Mouse (Mus musculus): ENCODE data around the gene Xpnpep3. TPM values are rescaled to one million over a fixed set of nuclear protein-coding genes. Genes with fewer than 3 reads are reported as not detected.
A peak's percentile ranks its signal among the peaks of the same experiment; 100 is the strongest.

The Xpnpep3 gene
- polyA plus RNA-seq, 1 experiment from 2014 or later = 8.7 TPM

DNA sequence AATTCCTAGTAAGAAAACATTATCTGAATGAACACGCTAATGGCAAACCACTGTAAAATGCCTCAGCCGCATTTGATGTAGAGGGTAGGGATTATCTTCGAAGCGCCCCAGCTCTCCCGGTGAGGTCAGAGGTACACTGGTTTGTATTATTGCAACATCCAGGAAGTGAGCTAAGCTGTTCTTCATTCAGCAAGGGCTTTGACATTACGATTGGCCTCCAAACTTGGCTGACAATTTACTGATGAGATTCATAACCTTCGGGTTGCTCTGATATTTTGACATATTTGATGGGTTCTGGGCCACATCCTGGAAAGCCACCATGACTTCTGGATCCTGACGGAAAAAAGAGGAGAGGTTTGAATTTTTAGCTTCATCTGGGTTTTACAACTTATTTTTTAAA is 34.7 kb upstream of the Xpnpep3 start:
- Histone ChIP-seq H3K4me3 (replicated peaks; ENCODE audit: low read depth, low read length) (no peak overlapping the region), H3K9me3 (replicated peaks; ENCODE audit: low read length) (no peaks in the 10 kb centered on the region), H3K36me3 (ENCODE audit: insufficient read depth, low read length) (peaks cover 28% of the 10 kb centered on the region), H3K27ac (no peak overlapping the region), H3K4me2 (ENCODE audit: low read length) (no peak overlapping the region), H3K4me1 (replicated peaks; ENCODE audit: insufficient read depth, low read length) (0 out of 2 replicates have a peak, but pooled peaks cover 3% of the 10 kb centered on the region), H3K9ac (ENCODE audit: low read depth, low read length) (no peak overlapping the region), H3K27me3 (ENCODE audit: insufficient read depth, low read length) (no peaks in the 10 kb centered on the region)
- DNase-seq (ENCODE audit: low spot score) (no peak), ATAC-seq (replicated peaks; ENCODE audit: low FRiP score, low read depth) (no peak)
- no peak for TF ChIP-seq CTCF (IDR thresholded peaks at IDR 0.05; ENCODE audit: low read depth)
- 86% methylated on average over 8 of the region's 8 CpGs for WGBS

DNA sequence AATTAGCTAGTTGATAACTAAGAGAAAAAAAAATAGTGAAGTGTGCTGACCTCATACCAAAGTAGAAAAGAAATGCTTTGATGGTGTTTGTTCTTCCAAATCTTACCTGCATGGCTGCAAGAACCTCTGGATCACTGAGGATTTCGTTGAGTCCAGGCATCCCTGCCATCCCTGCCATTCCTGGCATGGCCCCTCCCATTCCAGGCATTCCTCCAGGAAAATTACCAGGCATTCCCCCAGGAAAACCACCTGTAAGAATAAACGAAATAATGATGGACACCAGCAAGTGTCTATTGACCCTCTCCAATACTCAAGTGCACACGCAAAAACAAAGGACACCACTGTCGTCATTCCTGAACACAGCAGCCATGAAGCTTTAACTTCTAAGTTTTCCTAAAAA is 33.7 kb upstream of the Xpnpep3 start:
- no peak for TF ChIP-seq CTCF (IDR thresholded peaks at IDR 0.05; ENCODE audit: low read depth)
- Histone ChIP-seq H3K4me1 (replicated peaks; ENCODE audit: insufficient read depth, low read length) (0 out of 2 replicates have a peak, but pooled peaks cover 3% of the 10 kb centered on the region), H3K36me3 (ENCODE audit: insufficient read depth, low read length) (peaks cover 37% of the 10 kb centered on the region), H3K27ac (no peak overlapping the region), H3K9ac (ENCODE audit: low read depth, low read length) (no peak overlapping the region), H3K27me3 (ENCODE audit: insufficient read depth, low read length) (no peaks in the 10 kb centered on the region), H3K4me3 (replicated peaks; ENCODE audit: low read depth, low read length) (no peak overlapping the region), H3K4me2 (ENCODE audit: low read length) (no peak overlapping the region), H3K9me3 (replicated peaks; ENCODE audit: low read length) (no peaks in the 10 kb centered on the region)
- DNase-seq (ENCODE audit: low spot score) (no peak), ATAC-seq (replicated peaks; ENCODE audit: low FRiP score, low read depth) (no peak)
- WGBS = 61% methylated on average over 4 of the region's 4 CpGs

DNA sequence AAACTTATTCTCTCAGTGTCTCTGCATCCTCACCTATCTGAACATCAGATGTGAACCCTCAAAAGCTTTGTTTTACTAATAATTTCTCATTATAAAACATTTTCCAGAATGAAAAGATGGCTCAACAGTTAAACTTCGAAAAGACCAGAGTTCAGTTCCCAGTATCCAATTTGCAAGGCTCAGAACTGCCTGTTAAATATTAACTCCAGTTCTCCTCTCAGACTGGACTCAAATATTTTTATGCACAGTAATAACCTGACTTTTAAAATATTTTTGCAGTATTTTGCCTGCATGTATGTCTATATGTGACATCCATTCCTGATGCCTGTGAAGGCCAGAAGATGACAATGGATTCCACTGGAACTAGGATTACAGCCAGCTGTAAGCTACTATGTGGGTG is 31.3 kb upstream of the Xpnpep3 start:
- Histone ChIP-seq H3K9ac (ENCODE audit: low read depth, low read length) (no peak overlapping the region), H3K27ac (no peak overlapping the region), H3K36me3 (ENCODE audit: insufficient read depth, low read length) (peaks cover 53% of the 10 kb centered on the region), H3K4me3 (replicated peaks; ENCODE audit: low read depth, low read length) (no peak overlapping the region), H3K4me2 (ENCODE audit: low read length) (no peak overlapping the region), H3K27me3 (ENCODE audit: insufficient read depth, low read length) (no peaks in the 10 kb centered on the region), H3K4me1 (replicated peaks; ENCODE audit: insufficient read depth, low read length) (no peaks in the 10 kb centered on the region), H3K9me3 (replicated peaks; ENCODE audit: low read length) (no peaks in the 10 kb centered on the region)
- DNase-seq (ENCODE audit: low spot score) (no peak), ATAC-seq (replicated peaks; ENCODE audit: low FRiP score, low read depth) (no peak)
- WGBS = 65% methylated on average over 1 of the region's 1 CpGs
- no peak for TF ChIP-seq CTCF (IDR thresholded peaks at IDR 0.05; ENCODE audit: low read depth)

DNA sequence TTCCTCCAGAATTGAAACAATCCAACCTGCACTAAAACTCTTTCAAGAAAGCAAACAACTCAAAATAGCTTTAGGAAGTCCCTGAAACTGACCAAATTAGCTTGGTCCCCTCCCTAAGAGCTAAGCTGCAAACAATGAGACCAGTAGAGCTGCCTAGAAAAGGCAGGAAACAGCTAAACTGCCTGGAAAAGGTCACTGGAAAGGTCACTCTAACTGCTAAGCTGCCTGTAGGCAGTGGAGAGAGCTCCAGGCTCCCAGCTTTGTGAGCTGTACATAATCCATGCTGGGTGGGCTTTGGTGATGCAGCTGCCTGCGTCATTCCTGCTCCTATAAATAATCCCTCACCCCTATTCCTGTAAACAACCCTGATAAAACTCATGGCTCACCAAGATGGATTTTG is 29.6 kb upstream of the Xpnpep3 start:
- TF ChIP-seq CTCF (IDR thresholded peaks at IDR 0.05; ENCODE audit: low read depth) = no peak
- DNase-seq (ENCODE audit: low spot score) = no peak

DNA sequence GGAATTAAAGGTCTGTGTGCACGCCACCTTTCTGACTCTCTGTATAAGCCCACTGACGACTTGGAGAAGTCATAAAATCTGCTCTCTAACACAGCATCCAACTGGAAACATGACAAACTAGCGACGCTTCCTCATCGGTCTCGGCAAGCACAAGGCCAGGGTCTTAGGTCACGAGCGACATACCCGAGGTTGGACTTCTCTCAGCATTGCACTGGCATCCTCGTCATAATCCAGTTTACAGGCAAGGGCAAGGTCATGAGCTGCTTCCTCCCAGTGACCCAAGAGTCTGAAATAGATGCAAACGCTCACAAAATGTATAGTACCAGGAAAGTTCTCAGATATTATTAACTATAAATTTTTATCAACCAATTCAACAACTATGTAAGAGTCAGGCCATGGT is 25.3 kb upstream of the Xpnpep3 start:
- Histone ChIP-seq H3K4me1 (replicated peaks; ENCODE audit: insufficient read depth, low read length) (no peaks in the 10 kb centered on the region), H3K9me3 (replicated peaks; ENCODE audit: low read length) (no peaks in the 10 kb centered on the region), H3K27ac (no peak overlapping the region), H3K9ac (ENCODE audit: low read depth, low read length) (no peak overlapping the region), H3K4me3 (replicated peaks; ENCODE audit: low read depth, low read length) (no peak overlapping the region), H3K4me2 (ENCODE audit: low read length) (no peak overlapping the region), H3K36me3 (ENCODE audit: insufficient read depth, low read length) (peaks cover 41% of the 10 kb centered on the region), H3K27me3 (ENCODE audit: insufficient read depth, low read length) (no peaks in the 10 kb centered on the region)
- TF ChIP-seq CTCF (IDR thresholded peaks at IDR 0.05; ENCODE audit: low read depth) = no peak
- 85% methylated on average over 11 of the region's 11 CpGs for WGBS
- ATAC-seq (replicated peaks; ENCODE audit: low FRiP score, low read depth) (no peak), DNase-seq (ENCODE audit: low spot score) (no peak)

More for the DNA sequence above, 29.6 kb upstream of the Xpnpep3 start:
- WGBS = 88% methylated on average over 1 of the region's 1 CpGs
- Histone ChIP-seq H3K9ac (ENCODE audit: low read depth, low read length) (no peak overlapping the region), H3K9me3 (replicated peaks; ENCODE audit: low read length) (no peaks in the 10 kb centered on the region), H3K36me3 (ENCODE audit: insufficient read depth, low read length) (peaks cover 50% of the 10 kb centered on the region), H3K4me3 (replicated peaks; ENCODE audit: low read depth, low read length) (no peak overlapping the region), H3K27ac (no peak overlapping the region), H3K4me2 (ENCODE audit: low read length) (no peak overlapping the region), H3K27me3 (ENCODE audit: insufficient read depth, low read length) (no peaks in the 10 kb centered on the region), H3K4me1 (replicated peaks; ENCODE audit: insufficient read depth, low read length) (no peaks in the 10 kb centered on the region)
- ATAC-seq (replicated peaks; ENCODE audit: low FRiP score, low read depth) = no peak

DNA sequence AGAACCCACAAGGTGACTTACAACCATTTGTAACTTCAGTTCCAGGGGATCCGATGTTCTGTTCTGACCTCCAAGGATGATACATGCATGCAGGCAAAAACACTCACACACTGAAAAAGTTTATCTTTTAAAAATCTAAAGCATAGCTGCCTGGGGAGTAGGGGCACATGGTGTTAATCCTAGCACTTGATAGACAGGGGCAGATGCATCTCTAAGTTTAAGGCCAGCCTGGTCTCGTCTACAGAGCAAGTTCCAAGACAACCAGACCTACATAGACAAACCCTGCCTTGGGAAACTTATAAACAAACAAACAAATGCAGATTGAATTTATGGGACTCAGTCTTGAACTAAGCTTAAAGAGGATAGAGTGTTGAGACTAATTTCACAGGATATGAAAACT is 21.1 kb upstream of the Xpnpep3 start:
- TF ChIP-seq CTCF (IDR thresholded peaks at IDR 0.05; ENCODE audit: low read depth) = no peak
- Histone ChIP-seq H3K4me2 (ENCODE audit: low read length) (no peak overlapping the region), H3K36me3 (ENCODE audit: insufficient read depth, low read length) (peaks cover 40% of the 10 kb centered on the region), H3K27ac (no peak overlapping the region), H3K27me3 (ENCODE audit: insufficient read depth, low read length) (no peaks in the 10 kb centered on the region), H3K4me1 (replicated peaks; ENCODE audit: insufficient read depth, low read length) (no peaks in the 10 kb centered on the region), H3K4me3 (replicated peaks; ENCODE audit: low read depth, low read length) (no peak overlapping the region), H3K9me3 (replicated peaks; ENCODE audit: low read length) (no peaks in the 10 kb centered on the region), H3K9ac (ENCODE audit: low read depth, low read length) (no peak overlapping the region)
- 79% methylated on average over 2 of the region's 2 CpGs for WGBS
- ATAC-seq (replicated peaks; ENCODE audit: low FRiP score, low read depth) (no peak), DNase-seq (ENCODE audit: low spot score) (no peak)

DNA sequence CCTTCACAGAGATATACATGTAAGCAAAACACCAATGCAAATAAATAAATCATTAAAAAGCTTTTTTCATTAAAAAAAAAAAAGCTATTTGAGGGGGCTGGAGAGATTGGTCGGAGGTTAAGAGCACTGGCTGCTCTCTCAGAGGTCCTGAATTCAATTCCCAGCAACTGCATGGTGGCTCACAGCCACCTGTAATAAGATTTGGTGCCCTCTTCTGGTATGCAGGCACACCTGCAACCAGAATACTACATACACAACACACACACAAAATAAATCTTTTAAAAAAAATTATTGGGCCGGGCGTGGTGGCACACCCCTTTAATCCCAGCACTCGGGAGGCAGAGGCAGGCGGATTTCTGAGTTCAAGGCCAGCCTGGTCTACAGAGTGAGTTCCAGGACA is 13.6 kb upstream of the Xpnpep3 start:
- DNase-seq (ENCODE audit: low spot score) (no peak), ATAC-seq (replicated peaks; ENCODE audit: low FRiP score, low read depth) (no peak)
- Histone ChIP-seq H3K4me3 (replicated peaks; ENCODE audit: low read depth, low read length) (no peak overlapping the region), H3K27ac (no peak overlapping the region), H3K9ac (ENCODE audit: low read depth, low read length) (no peak overlapping the region), H3K36me3 (ENCODE audit: insufficient read depth, low read length) (peaks cover 49% of the 10 kb centered on the region), H3K9me3 (replicated peaks; ENCODE audit: low read length) (no peaks in the 10 kb centered on the region), H3K4me2 (ENCODE audit: low read length) (no peak overlapping the region), H3K4me1 (replicated peaks; ENCODE audit: insufficient read depth, low read length) (no peaks in the 10 kb centered on the region), H3K27me3 (ENCODE audit: insufficient read depth, low read length) (no peaks in the 10 kb centered on the region)
- peak; percentile 37; the same call in 1 of the 2 replicates for TF ChIP-seq CTCF (IDR thresholded peaks at IDR 0.05; ENCODE audit: low read depth)
- 95% methylated on average over 5 of the region's 5 CpGs for WGBS

Measured in kidney, postnatal 0 days (tissue).